Mouse (Mus musculus) right cerebral cortex, postnatal 10 days (tissue): ENCODE data around the gene Capn10.

ENCODE experiments used
- DNase-seq, 2 experiments: peaks; one replicate each; pipeline ENCODE4 v3.0.0; 2021; ENCODE audit warnings: low spot score in 2 of 2

Capn10 gene

GRCm38 (mm10) chr1:92972854-92973253 is 38.7 kb downstream of the Capn10 start:
- DNase-seq, result peak; percentile 43 to 72

DNA sequence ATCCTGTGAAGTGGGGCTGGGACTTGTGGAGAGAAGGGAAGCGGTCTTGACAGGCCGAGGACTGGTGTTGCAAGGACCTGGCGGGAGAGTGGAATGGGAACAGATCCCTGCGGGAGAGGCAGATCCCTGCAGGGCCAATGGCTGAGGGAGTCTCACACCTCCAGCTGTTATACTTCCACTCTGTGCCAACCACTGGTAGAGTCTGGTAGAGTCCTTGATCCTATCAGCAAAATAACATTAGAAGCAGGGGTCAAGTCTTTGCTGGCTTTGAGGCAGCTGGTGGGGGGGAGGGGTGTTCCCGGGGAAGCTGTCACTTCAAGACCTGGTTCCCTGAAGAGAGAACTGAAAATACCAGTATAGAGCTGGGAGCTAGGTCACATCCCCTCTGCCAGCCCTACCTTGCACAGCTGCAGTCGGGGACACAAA is 42.0 kb downstream of the Capn10 start:
- peak in 1 of 2 experiments; percentile 20 for DNase-seq

DNA sequence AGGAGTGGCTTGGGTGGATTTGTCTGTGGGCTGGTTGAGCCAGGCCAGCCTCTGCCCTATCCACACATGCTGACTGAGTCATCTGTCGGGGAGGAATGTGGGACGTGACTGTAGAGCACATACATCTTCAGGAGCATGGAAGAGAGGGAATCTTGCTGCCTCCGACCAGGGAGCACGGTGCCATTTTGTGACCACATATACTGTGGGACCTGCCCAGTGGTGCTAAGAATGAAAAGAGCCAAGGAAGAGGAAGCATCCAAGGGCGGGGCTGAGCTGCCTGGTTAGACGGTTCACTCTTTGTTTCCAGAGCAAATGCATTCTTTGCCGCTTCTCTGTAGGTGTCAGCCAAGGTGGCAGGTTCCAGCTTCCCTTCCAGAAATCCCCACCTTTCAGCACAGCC is 44.5 kb downstream of the Capn10 start:
- DNase-seq, result peak in 1 of 2 experiments; percentile 17

DNA sequence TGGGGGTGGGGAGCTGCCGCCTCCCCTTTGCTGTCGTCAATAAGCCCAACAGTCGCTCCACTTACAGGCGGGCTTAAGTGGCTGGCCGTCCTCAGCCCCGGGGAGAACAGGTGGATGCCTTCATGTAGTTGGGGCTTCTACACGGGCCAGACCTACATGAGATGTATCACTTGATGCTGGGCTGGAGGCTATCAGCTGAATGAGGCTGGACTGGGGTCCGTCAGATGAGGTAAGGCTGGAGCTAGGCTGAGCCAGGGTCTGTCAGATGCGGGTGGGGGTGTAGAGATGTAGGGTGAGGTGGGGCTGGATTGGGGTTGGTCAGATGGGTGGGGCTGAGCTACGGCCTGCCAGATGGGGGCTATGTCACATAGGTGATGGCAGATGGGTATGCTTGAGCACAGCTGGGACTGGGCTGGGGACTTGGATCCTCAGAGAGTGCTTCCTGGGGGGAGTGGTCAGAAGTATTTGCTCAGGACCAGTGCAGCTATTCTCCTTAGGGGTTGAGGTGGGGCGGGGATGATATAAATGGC is 45.0 kb downstream of the Capn10 start:
- peak in 1 of 2 experiments; percentile 15 for DNase-seq

GRCm38 (mm10) chr1:92981056-92981845 is 47.1 kb downstream of the Capn10 start:
- peak in 1 of 2 experiments; percentile 16 for DNase-seq

DNA sequence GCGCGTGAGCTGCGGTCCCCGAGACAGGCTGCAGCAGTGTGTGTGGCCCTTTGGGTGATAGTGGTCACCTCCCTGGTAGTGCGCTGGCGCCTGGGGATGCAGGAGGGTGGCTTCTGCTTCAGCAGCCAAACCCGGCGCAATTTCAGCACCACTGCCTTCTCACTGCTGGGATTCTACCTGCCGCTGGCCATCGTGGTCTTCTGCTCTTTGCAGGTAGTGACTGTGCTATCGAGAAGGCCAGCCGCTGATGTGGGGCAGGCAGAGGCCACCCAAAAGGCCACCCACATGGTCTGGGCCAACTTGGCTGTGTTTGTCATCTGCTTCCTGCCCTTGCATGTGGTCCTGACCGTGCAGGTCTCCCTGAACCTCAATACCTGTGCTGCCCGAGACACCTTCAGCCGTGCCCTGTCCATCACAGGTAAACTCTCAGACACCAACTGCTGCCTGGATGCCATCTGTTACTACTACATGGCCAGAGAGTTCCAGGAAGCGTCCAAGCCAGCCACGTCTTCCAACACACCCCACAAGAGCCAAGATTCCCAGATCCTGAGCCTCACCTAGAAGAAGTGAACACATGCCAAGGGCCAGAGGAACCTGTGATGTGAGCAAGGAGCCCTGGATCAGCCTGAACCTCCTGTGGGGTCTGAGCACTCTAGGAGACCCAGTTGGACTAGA is 48.9 kb downstream of the Capn10 start:
- peak in 1 of 2 experiments; percentile 14 for DNase-seq

DNA sequence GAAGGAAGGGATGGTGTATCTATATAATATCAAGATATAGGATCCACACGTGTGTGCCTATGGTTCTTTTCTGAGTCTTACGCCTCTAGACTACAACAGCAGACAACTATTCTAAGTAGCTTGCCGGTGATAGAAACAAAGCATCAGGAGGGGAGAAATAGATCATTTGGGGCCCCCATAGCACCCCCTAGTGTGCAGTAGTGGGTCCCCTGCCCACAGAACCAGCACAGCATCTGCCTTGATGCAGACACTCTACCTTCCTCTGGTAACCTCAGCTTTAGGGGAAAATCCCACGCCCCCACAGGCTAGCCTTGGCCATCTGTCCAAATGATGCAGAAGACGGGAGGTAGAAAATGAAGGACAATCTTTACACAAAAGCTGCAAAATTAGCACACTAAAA is 50.8 kb downstream of the Capn10 start:
- peak in 1 of 2 experiments; percentile 12 for DNase-seq

GRCm38 (mm10) chr1:92988894-92989293 is 54.7 kb downstream of the Capn10 start:
- DNase-seq, result peak in 1 of 2 experiments; percentile 9

DNA sequence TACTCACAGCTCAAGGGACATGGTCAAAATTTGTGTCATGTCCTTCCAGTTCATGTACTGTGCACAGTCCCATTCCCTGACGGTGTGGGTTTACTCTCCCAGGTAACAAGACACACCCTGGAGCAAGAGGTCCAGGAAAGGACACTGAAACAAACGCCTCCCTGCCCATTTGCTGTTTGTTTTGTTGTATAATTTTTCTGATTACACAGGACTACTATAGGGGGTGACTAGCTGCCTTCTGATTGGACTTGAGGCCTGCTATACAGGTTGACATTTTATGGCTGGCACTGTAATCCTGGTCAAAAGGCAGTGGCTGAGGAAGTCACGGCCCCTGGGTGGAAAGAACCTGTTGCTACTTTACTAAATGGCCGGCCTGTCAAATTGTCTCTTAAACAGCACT is 55.7 kb downstream of the Capn10 start:
- peak in 1 of 2 experiments; percentile 4 for DNase-seq

DNA sequence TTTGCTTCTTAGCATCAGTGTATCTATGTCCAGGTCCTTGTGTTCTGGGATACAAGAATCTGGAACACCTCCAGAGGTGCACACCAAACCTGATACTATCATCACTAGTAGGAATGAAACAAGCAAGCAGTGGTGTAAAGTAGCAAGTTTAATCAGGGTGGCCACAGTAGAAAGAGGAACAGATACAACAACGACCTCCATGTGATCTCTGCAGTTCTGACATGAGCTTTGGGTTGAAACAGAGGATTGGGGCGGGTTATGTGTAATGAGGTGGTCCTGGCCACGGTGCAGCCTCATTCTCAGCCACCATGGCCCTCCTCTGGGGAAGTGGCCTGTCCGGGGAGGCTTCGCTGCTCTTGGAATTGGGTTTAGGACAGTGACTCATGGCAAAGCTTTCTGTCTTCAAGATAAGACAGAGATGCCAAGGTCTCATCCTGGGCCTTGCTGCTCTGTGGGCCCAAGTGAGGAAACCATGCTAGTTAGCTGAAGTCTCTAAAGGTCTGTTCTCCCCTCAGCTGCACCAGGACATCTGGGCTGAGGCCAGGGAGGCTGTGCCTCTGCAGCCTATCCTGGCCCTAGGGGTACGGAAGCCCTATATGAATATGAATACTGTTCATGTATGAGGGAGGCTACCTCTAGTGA is 58.2 kb downstream of the Capn10 start:
- no peak for DNase-seq

GRCm38 (mm10) chr1:92992880-92993279 is 58.7 kb downstream of the Capn10 start:
- no peak for DNase-seq
